Mouse (Mus musculus): ENCODE results near the gene Ssr1. TPM values are rescaled to one million over a fixed set of nuclear protein-coding genes. Genes with fewer than 3 reads are reported as not detected.

Ssr1 gene
- 54.1 TPM for polyA plus RNA-seq (2015; fragmentation: Illumina TruSeq; extraction: RNeasy Lipid Tissue Mini Kit (QIAGEN cat#74804); ENCODE audit: low read depth, low replicate concordance)

DNA sequence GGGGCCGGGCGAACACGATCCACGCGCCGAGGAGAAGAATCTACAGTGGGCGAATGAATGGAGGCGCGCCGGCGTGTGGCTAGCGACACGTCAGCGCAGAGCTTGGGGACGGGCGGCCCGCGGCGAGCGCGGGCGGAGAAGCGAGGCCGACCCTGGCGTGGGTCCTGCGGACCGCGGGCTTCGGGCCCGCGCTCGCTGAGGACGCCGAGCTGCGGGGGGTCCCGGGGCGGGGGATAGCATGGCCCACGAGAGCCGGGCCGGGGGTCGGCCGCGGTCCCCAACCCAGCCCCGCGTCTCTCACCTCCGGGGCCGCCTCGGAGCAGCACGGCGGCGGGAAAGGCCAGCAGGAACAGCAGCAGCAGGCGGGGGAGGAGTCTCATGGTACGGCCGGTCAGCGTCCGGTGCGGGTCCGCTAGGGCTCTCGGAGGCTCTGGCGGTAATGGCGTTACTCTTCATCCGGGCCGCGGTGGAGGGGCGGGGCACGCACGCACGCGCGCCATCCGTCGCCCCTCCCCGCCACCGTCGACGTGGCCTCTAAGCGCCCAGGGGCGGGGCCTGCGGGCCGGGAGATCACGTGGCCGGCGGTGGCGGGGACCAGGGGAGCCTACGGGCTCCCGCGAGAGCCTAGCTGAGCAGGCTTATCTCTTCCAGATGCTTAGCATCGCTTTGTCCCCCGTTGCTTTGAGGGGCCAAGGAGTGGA, at the start of gene Ssr1:
TSS of gene Ssr1 (minus strand) at position 514 of the 701 bp plus-strand sequence.

DNA sequence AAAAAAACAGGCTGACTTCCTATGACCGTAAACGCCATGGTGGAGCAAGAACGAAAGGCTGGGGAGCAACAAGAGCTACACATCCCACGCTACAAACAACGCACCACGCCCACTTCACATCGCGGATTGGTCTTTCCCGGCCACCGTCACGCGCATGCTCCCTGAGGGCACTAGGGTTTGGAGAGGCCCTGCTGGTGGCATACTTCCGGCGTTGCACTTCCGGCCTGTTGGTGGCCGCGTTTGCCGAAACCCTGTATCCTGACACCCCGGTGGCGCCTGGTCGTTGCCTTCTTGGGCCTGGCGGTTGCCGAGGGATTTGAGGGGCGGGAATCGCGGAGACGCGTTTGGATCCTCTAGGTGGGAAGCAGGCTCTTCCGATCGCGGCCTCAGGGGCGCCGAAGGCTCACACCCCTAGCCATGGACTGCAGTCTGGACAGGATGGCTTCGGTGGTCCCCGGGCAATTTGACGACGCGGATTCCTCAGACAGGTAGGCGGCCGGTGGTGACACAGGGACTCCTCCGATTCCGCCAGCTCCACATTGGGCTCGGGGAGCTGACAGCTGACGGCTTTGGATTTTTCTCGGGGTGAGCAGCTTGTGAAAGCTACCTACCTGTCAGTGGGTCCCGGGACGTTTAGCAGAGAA, 43.1 kb upstream of the Ssr1 start, which contains the start of gene Cage1:
TSS of gene Cage1 (minus strand) at position 26 of the 644 bp plus-strand sequence.

DNA sequence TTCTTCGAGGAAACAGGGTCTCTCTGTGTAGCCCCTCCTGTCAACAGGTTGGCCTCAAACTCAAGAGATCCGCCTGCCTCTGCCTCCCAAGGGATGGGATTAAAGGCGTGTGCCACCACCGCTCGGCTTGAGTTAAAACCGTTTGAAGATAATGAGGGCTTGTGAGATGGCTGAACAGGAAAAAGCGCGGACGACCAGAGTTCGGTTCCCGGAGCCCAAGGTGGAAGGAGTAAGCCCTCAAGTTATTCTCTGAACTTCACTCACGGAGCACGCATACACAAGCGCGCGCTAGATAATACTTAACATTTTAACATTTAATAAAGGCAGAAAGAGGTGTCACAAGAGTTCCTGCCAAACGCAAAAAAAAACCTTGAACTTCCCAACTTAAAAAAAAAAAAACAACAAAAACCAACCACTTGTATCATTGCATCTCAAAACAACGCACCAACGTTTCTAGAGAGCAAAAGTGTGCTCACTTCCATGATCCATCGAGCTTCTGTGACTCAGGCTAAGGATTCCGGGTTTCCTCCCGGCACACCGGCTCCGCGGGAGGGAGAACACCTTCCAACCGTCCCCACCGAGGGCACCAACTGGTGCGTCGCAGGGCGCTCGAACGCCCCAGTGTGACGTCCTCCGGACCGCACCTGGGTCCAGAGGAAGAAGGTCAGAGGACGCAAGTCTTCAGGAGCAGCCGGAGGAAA, 42.5 kb upstream of the Ssr1 start, which contains the start of gene Riok1:
TSS of gene Riok1 (plus strand) at position 653 of the 701 bp plus-strand sequence.

Other genes starting within 250 kb of the Ssr1 start
- 20.5 TPM for gene Rreb1, start 215.8 kb downstream of the Ssr1 start, polyA plus RNA-seq (2015; fragmentation: Illumina TruSeq; extraction: RNeasy Lipid Tissue Mini Kit (QIAGEN cat#74804); ENCODE audit: low read depth, low replicate concordance)
- 17.7 TPM for gene Riok1, start 42.8 kb upstream of the Ssr1 start, polyA plus RNA-seq (2015; fragmentation: Illumina TruSeq; extraction: RNeasy Lipid Tissue Mini Kit (QIAGEN cat#74804); ENCODE audit: low read depth, low replicate concordance)
- gene Cage1, start 42.9 kb upstream of the Ssr1 start, polyA plus RNA-seq (2015; fragmentation: Illumina TruSeq; extraction: RNeasy Lipid Tissue Mini Kit (QIAGEN cat#74804); ENCODE audit: low read depth, low replicate concordance): 2.7 TPM
- 1.1 TPM for gene Dsp, start 157.1 kb upstream of the Ssr1 start, polyA plus RNA-seq (2015; fragmentation: Illumina TruSeq; extraction: RNeasy Lipid Tissue Mini Kit (QIAGEN cat#74804); ENCODE audit: low read depth, low replicate concordance)
- 20.8 TPM for gene Snrnp48, start 210.7 kb upstream of the Ssr1 start, polyA plus RNA-seq (2015; fragmentation: Illumina TruSeq; extraction: RNeasy Lipid Tissue Mini Kit (QIAGEN cat#74804); ENCODE audit: low read depth, low replicate concordance)

Measured in brain, adult 10 weeks (tissue).